Mouse (Mus musculus) common myeloid progenitor, adult 5-6 weeks (primary cell): ENCODE measurements around the gene Tlx2. TPM values are rescaled to one million over a fixed set of nuclear protein-coding genes. Genes with fewer than 3 reads are reported as not detected.

Source experiments
- ATAC-seq: replicated peaks from 2 replicates; pipeline ENCODE4 v1.8.0; 2016; ENCODE audit warnings: low read depth, mild to moderate bottlenecking, moderate TSS enrichment, inconsistent platforms; ENCODE audit not compliant: poor library complexity, severe bottlenecking
- total RNA-seq: library from RNA; stranded (forward); fragments of 200-1000, 187-1606 nt; gene quantifications from 2 replicates; pipeline ENCODE4 v1.2.3, GENCODE M21; 2017

Tlx2 gene
- not detected in 2 replicates for total RNA-seq

DNA sequence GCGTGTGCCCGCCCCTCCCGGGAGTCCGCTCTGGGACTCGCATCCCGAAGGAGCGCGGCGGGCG is at the start of gene Tlx2:
Tlx2 (minus strand) TSS at position 47 of the 64 bp plus-strand sequence.
- no peak for ATAC-seq

DNA sequence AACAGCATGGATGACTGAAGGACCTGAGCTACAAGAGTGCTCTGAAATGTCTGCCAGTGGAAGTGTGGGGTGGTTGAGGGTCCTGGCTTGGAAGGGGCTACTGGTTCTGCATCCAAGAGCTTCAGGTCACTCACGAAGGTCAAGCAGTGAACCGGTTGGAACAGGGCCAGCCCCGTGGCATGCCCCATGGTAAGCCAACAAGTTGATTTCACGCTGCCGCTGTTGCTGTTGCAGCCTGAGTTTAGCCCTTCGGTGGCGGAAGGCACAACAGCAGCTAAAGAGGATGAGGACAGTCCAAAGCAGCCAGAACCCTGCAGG is 49.6 kb upstream of the Tlx2 start:
- ATAC-seq, result no peak

DNA sequence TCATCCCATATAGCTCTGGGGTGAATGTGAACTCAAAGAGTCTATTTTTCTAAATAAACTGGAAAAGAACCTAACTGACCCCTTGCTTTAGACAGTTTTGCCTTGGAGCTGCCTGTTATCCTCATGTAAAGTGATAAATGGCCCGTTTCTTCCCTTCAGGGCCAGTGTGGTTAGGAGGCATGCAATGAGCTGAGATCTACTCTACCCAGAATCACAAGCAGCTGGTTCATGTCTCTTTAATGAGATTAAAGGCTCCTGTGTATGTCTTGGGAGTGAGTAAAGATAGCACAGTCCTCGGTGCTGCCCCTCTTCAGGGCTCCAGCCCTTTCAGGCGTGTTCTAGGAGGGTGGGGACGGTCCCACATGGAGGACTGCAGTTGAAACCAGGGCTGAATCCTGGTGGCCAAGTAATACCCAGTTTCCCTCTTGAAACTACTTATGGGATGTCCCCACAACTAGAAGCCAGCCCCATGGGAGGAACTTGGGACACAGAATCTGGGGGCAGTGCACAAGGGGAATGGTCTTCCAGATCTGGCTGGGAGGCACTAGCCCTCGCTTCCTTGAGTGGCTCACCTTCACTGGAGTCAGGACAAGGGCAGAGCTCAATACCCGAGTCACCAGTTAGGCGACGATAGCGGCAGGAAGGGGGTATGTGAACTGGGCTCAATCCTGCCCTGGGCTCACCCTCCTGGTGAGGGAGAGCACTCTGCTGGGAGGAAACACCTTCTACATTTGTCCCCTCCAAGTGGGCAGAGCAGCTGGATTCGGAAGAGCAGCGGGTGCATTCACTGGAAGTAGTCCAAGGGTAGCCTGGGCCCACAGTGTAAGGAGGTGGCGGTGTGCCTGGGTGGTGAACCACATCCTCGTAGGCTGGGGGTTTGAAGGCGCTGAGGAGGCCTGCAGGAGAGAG is 49.0 kb upstream of the Tlx2 start:
- peak; percentile 16 for ATAC-seq

DNA sequence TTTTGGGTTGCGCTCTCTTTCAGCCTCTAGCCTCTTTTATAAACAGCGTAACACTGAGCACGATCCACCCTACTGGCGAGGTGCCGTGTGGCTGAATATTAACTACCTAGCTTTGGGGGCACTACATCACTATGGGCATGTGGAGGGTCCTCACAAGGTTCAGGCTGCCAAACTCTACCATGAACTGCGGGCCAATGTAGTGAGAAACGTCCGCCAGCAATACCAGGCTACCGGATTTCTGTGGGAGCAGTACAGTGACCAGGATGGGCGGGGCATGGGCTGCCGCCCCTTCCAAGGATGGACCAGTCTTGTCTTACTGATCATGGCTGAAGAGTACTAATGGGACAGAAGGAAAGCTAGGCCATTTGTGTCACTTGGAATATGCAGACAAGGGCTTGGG is 48.3 kb upstream of the Tlx2 start:
- ATAC-seq, result no peak

DNA sequence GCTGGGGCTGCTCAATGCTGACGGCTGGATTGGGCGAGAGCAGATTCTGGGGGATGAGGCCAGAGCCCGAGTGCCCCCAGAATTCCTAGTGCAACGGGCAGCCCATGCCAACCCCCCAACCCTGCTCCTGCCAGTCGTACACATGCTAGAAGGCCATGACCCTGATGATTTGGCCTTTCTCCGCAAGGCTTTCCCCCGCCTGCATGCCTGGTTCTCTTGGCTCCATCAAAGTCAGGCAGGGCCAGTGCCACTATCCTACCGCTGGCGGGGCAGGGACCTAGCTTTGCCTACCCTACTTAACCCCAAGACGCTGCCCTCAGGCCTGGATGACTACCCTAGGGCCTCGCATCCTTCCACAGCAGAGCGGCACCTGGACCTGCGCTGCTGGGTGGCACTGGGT is 47.5 kb upstream of the Tlx2 start:
- ATAC-seq, result no peak

DNA sequence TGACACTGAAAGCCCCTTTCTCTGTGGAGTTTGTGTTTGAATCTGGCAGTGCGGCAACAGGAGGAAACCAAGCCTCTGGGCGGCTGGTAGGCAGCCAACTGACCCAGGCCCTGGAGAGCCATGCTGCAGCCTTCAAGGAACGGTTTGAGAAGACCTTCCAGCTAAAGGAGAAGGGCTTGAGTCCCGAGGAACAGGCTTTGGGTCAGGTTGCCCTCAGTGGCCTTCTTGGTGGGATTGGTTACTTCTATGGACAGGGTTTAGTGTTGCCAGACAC is 47.0 kb upstream of the Tlx2 start:
- no peak for ATAC-seq

DNA sequence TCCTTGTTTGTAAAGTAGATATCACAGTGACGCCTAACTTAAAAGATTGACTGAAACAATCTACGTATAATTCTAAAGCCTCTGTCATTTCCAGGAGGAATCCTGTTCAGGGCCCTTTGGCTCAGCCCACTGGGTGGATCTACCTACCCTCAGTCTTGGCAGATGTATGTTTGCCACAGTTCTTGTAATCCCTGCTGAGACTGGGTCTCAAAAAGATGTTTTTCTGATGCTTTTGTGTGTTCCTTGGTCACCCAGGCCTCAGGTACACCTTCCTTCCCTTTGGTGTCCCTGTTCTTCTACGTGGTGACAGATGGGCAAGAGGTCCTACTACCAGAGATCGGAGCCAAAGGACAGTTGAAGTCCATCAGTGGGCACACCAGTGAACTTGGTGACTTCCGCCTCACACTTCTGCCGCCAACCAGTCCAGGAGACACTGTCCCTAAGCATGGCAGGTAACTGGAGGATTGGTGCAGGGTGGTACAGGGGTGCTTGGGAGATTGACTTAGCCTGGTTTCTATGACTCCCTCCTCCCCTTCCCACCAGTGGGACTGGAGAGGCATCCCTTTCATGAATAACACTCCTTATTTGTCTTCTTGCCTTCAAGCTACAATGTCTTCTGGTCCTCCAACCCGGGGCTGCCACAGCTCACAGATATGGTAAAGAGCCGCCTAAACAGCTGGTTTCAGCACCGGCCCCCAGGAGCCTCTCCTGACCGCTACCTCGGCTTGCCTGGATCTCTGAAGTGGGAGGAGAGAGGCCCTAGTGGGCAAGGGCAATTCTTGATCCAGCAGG is 46.5 kb upstream of the Tlx2 start:
- no peak for ATAC-seq

DNA sequence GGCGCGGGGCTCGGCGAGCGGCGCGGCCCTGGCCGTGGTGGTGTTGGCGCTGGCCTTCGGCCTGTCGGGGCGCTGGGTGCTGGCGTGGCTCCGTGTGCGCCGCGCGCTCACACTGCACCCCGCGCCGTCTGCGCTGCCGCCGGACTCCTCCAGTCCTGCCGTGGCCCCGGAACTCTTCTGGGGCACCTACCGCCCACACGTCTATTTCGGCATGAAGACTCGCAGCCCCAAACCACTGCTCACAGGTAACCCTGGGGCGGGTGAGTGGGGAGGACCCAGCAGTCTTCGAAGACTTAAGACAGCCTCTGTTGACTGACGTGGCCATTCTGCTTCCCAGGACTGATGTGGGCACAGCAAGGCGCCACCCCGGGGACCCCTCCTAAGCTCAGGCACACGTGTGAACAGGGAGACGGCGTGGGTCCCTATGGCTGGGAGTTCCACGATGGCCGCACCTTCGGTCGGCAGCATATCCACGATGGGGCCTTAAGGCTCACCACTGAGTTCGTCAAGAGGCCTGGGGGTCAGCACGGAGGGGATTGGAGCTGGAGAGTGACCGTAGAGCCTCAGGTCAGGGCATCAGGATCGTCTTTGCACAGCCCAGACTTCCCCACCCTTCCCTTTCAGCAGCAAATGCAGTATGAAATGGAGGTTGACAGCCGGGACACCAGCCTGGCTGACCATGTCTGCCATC is 45.7 kb upstream of the Tlx2 start:
- ATAC-seq, result no peak

DNA sequence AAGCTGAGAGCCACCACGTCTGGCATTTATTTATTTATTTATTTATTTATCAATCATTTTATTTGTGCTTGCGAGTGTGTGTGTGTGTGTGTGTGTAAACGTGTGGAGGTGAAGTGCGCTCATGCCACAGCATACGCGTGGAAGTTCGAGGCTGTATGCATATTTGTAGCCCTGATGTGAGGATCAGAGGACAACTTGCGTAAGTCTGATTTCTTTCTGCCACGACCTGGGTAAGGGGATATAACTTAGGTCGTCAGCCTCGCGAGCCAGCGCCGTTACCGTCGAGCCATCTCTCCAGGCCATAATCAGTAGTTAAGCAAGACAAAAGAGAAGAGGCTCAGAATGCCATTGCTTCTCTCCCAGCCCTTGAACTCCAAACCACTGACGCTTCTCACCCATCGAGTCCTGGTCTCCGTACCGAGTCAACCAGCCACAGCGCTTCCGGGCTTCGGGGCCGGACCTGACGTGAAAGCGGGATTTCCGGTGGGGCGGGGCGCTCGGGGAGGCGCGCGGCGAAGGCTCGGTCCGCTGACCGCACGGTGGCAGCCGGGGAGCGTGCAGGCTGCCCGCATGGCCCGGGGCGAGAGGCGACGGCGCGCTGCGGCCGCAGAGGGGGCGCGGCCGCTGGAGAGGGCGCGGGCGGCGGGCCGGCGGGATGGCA is 45.0 kb upstream of the Tlx2 start, which contains the start of gene Mogs:
Mogs (plus strand) TSS at position 486 of the 661 bp plus-strand sequence.
- ATAC-seq, result peak; percentile 86

DNA sequence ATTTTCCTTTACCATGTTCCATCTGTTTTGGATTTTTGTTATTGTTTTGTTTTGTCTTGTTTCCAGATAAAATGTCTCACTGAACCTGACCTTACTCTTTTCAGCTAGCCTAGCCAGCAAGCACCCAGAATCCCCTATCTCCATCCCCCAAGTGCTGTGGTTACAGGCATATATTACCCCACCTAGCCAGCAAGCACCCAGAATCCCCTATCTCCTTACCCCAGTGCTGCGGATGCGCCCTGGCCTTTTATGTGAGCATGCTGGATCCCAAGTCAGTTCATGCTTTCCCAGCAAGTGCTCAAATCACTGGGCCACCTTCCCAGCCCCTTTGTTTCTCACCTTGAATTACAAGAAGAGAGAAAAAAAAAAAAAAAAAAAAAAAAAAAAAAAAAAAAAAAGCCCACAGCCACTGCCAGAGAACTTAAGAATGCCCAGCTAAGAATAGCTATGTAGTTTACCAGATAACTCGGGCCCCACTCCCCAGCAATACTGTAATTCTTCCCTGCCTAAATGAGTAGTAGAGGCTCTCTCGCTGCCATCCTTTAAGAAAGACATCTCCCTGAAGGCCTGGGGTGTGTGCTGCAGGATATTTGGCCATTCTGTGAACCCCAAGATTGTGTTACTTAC is 41.5 kb upstream of the Tlx2 start:
- no peak for ATAC-seq

DNA sequence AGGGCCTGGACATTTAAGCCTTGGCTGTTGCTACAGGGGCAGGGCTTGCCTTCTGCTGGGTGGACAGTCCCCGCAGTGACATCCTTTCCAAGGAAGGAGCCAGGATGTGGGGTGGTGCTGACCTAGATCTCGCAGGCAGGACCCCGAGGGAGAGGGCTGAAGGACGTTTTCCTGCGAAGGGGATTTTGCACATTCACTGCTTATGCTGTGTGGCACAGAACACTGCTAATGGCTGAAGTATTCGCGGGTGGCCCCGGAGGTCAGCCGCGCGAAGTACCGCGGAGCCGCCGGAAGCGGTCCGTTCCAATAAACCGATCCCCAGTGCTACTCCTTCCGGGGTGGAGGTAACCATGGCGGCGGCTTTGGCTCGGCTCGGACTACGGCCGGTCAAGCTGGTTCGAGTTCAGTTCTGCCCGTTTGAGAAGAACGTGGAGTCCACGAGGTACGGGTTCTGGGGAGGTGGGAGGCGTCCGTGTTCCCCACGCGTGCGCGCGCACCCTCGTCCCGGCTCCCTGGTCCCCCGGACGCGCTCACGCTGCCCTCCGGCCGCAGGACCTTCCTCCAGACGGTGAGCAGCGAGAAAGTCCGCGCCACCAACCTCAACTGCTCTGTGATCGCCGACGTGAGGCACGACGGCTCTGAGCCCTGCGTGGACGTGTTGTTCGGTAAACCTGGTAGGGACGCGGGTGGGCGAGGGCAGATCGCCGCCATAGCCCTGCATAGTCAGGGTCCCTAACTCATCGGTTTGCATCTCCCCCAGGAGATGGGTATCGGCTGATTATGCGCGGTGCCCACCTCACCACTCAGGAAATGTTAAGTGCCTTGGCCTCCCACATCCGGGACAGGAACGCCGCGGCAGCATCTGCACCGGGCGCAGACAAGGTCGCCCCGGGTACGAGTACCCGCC is 38.9 kb upstream of the Tlx2 start, which contains the start of gene Mrpl53:
Mrpl53 (plus strand) TSS at position 279 of the 907 bp plus-strand sequence.
- peak; percentile 65 for ATAC-seq

DNA sequence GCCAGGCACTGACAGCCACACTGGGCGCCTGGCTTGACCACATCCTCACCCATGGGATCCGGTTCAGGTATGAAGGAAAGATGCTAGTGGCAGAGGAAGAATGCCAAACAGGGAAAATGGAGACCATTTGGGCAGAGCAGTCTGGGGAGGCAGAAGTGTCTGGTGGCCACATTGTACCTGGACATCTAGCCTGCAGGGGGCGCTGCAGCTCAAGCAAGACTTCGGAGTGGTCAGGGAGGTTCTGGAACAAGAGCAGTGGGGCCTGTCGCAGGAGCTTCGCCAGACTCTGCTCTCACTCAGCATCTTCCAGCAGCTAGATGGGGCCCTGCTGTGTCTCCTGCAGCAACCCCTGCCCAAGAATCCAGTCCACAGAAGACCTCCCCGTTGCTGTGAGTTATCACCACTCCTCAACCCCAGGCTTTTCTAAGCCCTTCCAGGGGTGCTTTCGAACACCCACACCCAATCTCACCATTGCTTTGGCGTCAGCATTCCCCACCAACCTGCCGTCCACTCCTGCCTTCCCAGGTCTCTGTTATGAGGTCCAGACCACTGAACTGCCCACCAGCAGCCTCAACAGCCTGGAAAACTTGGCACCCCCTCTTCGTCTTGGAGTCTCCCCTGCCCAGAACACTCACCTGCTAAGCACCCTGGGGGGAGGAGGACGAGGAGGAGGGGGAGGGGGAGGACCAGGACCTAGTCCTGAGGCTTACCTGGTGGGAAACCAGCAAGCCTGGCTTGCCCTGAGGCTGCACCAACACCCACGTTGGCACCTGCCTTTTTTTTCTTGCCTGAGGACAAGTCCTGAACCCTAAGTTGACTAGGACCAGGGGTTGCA is 37.7 kb upstream of the Tlx2 start:
- ATAC-seq, result peak; percentile 71

DNA sequence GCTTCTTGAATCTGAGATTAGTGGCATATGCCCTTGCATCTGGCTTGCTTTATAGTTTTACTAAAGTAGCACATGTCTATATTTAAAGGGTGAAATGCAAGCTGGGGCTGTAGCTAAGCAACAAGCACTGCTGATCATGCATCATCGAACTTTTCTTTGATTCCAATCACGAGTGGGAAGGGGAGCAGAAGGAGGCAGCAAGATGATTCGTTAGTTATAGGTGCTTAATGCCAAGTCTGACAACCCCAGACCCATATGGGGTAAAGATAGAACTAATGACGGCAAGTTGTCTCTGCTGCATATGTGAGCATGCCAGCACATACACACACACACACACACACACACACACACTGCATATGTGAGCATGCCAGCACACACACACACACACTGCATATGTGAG is 34.1 kb upstream of the Tlx2 start:
- no peak for ATAC-seq

DNA sequence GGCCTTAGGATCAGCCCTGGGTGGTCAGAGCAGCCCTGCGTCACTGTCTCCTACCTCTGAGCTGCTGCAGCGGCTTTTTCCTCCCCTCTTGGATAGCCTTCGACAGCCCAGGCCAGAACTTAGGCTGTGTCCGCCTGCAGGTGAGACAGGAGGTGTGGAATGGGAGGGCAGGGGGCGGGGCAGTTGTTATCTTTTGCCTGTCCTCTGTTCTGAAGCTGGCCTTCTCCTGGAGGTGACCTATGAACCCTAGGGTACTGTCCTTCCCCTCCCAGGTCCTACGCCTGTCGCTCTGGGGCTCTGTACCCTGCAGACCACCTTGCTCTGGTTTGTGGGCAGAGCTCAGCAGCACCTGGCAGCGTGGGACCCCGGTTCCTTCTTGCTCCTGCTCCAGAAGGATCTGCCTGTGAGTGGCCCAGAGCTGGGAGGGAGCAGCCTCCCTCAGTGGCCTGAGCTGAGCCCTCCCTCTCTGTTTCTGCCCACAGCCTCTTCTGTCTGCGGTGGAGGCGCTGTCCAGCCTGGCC is 33.1 kb upstream of the Tlx2 start:
- ATAC-seq, result no peak

DNA sequence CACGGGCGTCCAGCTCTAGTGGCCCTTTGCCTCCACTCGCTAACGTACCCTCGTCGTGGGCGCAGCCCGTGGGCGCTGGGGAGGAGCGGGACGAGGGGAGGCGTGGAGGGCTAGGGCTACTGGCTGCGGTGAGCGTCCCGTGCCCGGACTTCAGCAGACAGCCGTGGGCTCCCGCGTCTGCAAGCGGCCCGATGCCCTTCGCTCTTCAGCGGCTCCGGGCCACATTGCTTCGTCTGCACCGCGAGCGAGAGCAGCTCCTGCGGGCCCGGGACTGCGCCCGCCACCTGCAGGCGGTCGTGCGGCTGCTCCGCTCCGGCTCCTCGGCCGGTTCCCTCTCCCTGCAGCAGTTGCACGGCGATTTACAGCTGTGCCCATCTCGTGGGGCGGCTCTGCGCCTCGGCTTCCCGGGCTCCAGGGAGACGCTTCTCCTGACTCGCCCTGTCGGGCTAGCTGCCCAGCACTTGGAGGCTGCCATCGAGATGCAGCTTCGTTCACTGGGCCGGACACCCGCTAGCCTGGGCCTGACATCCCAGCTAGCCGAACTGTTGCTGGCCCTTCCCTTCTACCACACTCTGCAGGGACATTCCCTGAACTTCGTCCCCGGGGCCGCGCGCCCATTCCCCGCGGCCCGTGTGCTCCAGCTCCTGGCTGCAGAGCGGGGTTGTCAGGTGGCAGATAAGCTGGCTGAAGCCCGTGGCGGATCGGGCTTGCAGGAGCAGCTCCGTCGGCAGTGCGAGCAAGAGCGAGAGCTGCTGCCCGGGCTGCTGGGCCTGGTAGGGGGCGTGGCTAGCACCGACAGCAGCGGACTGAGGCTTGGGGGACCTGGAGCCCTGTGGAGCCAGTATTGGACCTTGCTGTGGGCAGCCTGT is 31.8 kb upstream of the Tlx2 start:
- ATAC-seq, result peak; percentile 60

DNA sequence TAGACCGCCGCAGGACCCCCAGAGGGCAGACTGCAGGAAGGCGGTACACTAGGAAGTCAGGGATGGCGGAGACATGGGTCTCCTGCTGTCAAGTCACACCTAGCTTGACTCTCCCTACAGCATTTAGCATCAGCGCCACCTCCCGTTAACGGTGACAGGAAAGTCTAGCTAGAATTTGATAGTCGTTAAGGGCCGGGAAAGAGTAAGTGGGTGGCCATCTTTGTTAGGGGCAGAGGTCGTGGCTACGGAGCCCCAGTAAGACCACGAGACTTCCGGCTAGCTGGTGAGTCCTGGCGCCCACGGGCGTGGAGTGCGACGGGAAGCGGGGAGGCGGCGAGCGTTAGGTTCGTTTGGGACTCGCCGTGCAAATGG is 31.2 kb upstream of the Tlx2 start, which contains the start of the genes Ccdc142 and Gm42688:
Ccdc142 (plus strand) TSS at position 286 of the 372 bp plus-strand sequence.
Gm42688 (plus strand) TSS at position 302 of the 372 bp plus-strand sequence.
- ATAC-seq, result peak; percentile 84

DNA sequence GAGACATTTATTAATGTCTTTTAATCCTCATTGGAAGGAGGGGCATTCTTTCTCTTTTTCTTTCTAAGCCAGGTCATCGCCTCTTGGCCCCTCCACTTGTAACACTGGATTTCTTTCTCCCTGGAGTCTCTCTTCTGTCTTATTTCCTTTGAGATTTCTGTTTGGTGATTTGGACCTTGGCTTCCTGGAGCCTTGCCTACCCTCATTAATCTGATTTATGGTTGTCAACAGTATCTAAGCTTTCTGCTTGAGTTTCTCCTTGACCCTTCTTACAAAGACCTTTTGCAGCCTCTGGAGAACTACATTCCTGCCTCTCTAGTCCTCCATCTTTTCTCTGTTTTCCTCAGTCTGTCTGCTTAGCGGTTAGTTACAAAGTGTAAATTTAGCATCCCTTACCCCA is 28.3 kb upstream of the Tlx2 start:
- ATAC-seq, result no peak
